ENCODE assay signal across 32 mouse cellular contexts in the genomic region with DNA sequence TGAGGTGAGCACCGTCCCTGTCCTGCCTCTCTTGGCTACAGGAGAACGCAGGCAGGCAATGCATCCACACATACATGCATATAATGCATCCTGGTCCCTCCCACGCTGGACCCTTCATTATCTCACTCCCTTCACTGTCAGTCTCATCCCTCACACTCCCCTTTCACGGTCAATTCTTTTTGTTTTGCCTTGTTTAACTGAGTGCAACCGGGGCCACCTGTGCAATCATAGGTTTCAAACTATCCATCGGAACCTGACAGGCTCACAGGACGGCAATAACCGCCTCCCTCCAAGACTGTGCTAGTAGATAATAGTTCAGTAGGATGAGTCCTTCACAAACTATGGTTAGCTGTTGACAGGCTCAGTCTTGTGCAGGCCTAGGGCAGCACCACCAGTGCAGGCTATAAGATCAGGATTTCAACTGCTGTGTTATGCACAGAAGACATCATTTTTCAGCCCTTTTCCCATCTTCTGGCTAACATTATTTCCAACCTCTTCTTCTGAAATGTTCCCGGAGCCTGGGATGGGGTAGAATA. TPM values are rescaled to one million over a fixed set of nuclear protein-coding genes. Genes with fewer than 3 reads are reported as not detected.
DNase-seq lines count a peak whose midpoint lies in the region; ATAC-seq and TF ChIP-seq lines count a peak whose summit lies in the region.
"Had no signal": no experiment of that assay in that cellular context is flagged by ENCODE, and none has a peak within 500 bp of the region (broad histone marks: within the 10 kb centered on the region; RNA-seq: fewer than 3 reads in every experiment).

No protein-coding gene starts in this region.

- no peak for TF ChIP-seq CTCF in kidney, postnatal 0 days (IDR thresholded peaks at IDR 0.05; ENCODE audit: low read depth)

- no peak overlapping the region for H3K4me3 ChIP-seq in kidney, postnatal 0 days (replicated peaks; ENCODE audit: low read depth, low read length)
- H3K4me3 ChIP-seq in megakaryocyte, embryonic 14.5 days (replicated peaks), result peak overlapping the region; percentile 3
- H3K4me3 ChIP-seq in liver, embryonic 13.5 days (replicated peaks), result no peak overlapping the region
- H3K4me3 ChIP-seq: embryonic facial prominence, embryonic 10.5 days; embryonic facial prominence, embryonic 13.5 days; erythroblast, embryonic 14.5 days; forebrain, embryonic 10.5 days; forebrain, embryonic 13.5 days; gastrocnemius, adult 2 months; heart, embryonic 12.5 days; heart, embryonic 15.5 days had no signal

- H3K27me3 ChIP-seq in kidney, postnatal 0 days (ENCODE audit: insufficient read depth, low read length), result no peaks in the 10 kb centered on the region
- no peaks in the 10 kb centered on the region for H3K27me3 ChIP-seq in megakaryocyte, embryonic 14.5 days (replicated peaks)
- no peaks in the 10 kb centered on the region for H3K27me3 ChIP-seq in liver, embryonic 13.5 days
- H3K27me3 ChIP-seq: CH12.LX; embryonic facial prominence, embryonic 13.5 days; forebrain, embryonic 13.5 days; heart, embryonic 12.5 days; heart, embryonic 15.5 days had no signal

- H3K36me3 ChIP-seq in kidney, postnatal 0 days (ENCODE audit: insufficient read depth, low read length), result no peaks in the 10 kb centered on the region
- H3K36me3 ChIP-seq in megakaryocyte, embryonic 14.5 days (replicated peaks; ENCODE audit: low read length), result peaks cover 97% of the 10 kb centered on the region
- H3K36me3 ChIP-seq in liver, embryonic 13.5 days, result peaks cover 5% of the 10 kb centered on the region
- H3K36me3 ChIP-seq: embryonic facial prominence, embryonic 10.5 days; embryonic facial prominence, embryonic 13.5 days; forebrain, embryonic 10.5 days; heart, embryonic 12.5 days; heart, embryonic 15.5 days had no signal

- 38% methylated on average over 9 of the region's 9 CpGs for WGBS in kidney, postnatal 0 days
- WGBS in liver, embryonic 13.5 days (ENCODE audit: insufficient replicate concordance), result 61% methylated on average over 9 of the region's 9 CpGs

- DNase-seq in kidney, postnatal 0 days (ENCODE audit: low spot score), result no peak
- no peak for DNase-seq in kidney, postnatal 36 days
- no peak for DNase-seq in liver, embryonic 13.5 days
- no peak for DNase-seq in embryo, embryonic 10 days (ENCODE audit: low spot score)
- DNase-seq: adrenal gland, postnatal 14 days; B cell, adult 2 months; cerebellum, adult 11 months; cerebellum, adult 2 months; cerebellum, adult 9-11 months; cerebellum, postnatal 25 days; embryo, embryonic 11 days; gastrocnemius, adult 2 months; gastrocnemius, postnatal 25 days; heart, adult 18-20 months; heart, postnatal 14 days; heart, postnatal 4 days had no signal

- H3K4me2 ChIP-seq in kidney, postnatal 0 days (ENCODE audit: low read length), result no peak overlapping the region
- H3K4me2 ChIP-seq in liver, embryonic 13.5 days, result no peak overlapping the region
- H3K4me2 ChIP-seq: embryonic facial prominence, embryonic 13.5 days; forebrain, embryonic 13.5 days; heart, embryonic 12.5 days; heart, embryonic 15.5 days; hindbrain, embryonic 14.5 days had no signal

- no peaks in the 10 kb centered on the region for H3K4me1 ChIP-seq in kidney, postnatal 0 days (replicated peaks; ENCODE audit: insufficient read depth, low read length)
- peaks cover 26% of the 10 kb centered on the region for H3K4me1 ChIP-seq in megakaryocyte, embryonic 14.5 days
- peaks cover 34% of the 10 kb centered on the region for H3K4me1 ChIP-seq in liver, embryonic 13.5 days (replicated peaks)
- H3K4me1 ChIP-seq: forebrain, embryonic 13.5 days had no signal

- H3K9me3 ChIP-seq in kidney, postnatal 0 days (replicated peaks; ENCODE audit: low read length), result no peaks in the 10 kb centered on the region
- peaks cover 10% of the 10 kb centered on the region for H3K9me3 ChIP-seq in megakaryocyte, embryonic 14.5 days
- H3K9me3 ChIP-seq in liver, embryonic 13.5 days (replicated peaks), result no peaks in the 10 kb centered on the region
- H3K9me3 ChIP-seq: embryonic facial prominence, embryonic 10.5 days; embryonic facial prominence, embryonic 13.5 days; forebrain, embryonic 10.5 days; forebrain, embryonic 13.5 days; G1E; heart, embryonic 12.5 days; heart, embryonic 15.5 days had no signal

- H3K9ac ChIP-seq in kidney, postnatal 0 days (ENCODE audit: low read depth, low read length), result no peak overlapping the region
- H3K9ac ChIP-seq in liver, embryonic 13.5 days, result no peak overlapping the region
- H3K9ac ChIP-seq: embryonic facial prominence, embryonic 13.5 days; forebrain, embryonic 13.5 days; heart, embryonic 12.5 days; heart, embryonic 15.5 days; hindbrain, embryonic 14.5 days had no signal

- ATAC-seq in kidney, postnatal 0 days (replicated peaks; ENCODE audit: low FRiP score, low read depth), result 0 out of 2 replicates have a peak, but pooled peaks have one; percentile 13
- no peak for ATAC-seq in megakaryocyte, adult 5-6 weeks (ENCODE audit: poor library complexity, severe bottlenecking)
- peak; percentile 38 for ATAC-seq in liver, embryonic 13.5 days (ENCODE audit: low read depth)
- ATAC-seq in monocyte, adult 5-6 weeks (replicated peaks; ENCODE audit: insufficient number of reproducible peaks, low FRiP score, low TSS enrichment, poor library complexity, severe bottlenecking), result 0 out of 2 replicates have a peak, but pooled peaks have one; percentile 19
- ATAC-seq: forebrain, embryonic 13.5 days; forebrain, embryonic 16.5 days; hindbrain, postnatal 0 days; Patski had no signal

- H3K27ac ChIP-seq in kidney, postnatal 0 days, result no peak overlapping the region
- H3K27ac ChIP-seq in liver, embryonic 13.5 days, result peak overlapping the region; percentile 23; the same call in 1 of the 2 replicates
- H3K27ac ChIP-seq: embryonic facial prominence, embryonic 10.5 days; embryonic facial prominence, embryonic 13.5 days; forebrain, embryonic 10.5 days; forebrain, embryonic 13.5 days; heart, embryonic 15.5 days; hindbrain, embryonic 14.5 days; hindbrain, postnatal 0 days had no signal

RNA-seq across cellular contexts. Expression of a gene that starts 10.5 kb away (rescaled TPM):
- polyA plus RNA-seq in kidney, postnatal 0 days (2015; fragmentation: Nextera tagmentation; extraction: Ambion mirVana), result 1.7 and 2.4 TPM in 2 replicates
- polyA plus RNA-seq in megakaryocyte, embryonic 14.5 days (2012; ENCODE audit: insufficient read depth, low replicate concordance), result 11.2 and 11.9 TPM in 2 replicates
- total RNA-seq in megakaryocyte, adult 5-6 weeks (2015), result 24.9 and 27.9 TPM in 2 replicates
- 46.6 and 51.1 TPM in 2 replicates for total RNA-seq in megakaryocyte, adult 5-6 weeks (2017)
- polyA plus RNA-seq in liver, embryonic 13.5 days (2015; fragmentation: Nextera tagmentation; extraction: Ambion mirVana), result 6.6 and 7.2 TPM in 2 replicates
- total RNA-seq in monocyte, adult 5-6 weeks (2017), result 33.3 to 61.4 TPM (median 38.2 TPM) in 3 replicates

RNA-seq across cellular contexts. Expression of a gene that starts 33.8 kb away (rescaled TPM):
- polyA plus RNA-seq in kidney, postnatal 0 days (2015; fragmentation: Nextera tagmentation; extraction: Ambion mirVana), result 2,759 and 3,018 TPM in 2 replicates
- 1,084 and 1,175 TPM in 2 replicates for polyA plus RNA-seq in megakaryocyte, embryonic 14.5 days (2012; ENCODE audit: insufficient read depth, low replicate concordance)
- total RNA-seq in megakaryocyte, adult 5-6 weeks (2015), result 1,447 and 1,627 TPM in 2 replicates
- 835 and 1,053 TPM in 2 replicates for total RNA-seq in megakaryocyte, adult 5-6 weeks (2017)
- polyA plus RNA-seq in liver, embryonic 13.5 days (2015; fragmentation: Nextera tagmentation; extraction: Ambion mirVana), result 1,519 and 1,558 TPM in 2 replicates
- 1,289 to 1,782 TPM (median 1,376 TPM) in 3 replicates for total RNA-seq in monocyte, adult 5-6 weeks (2017)

RNA-seq across cellular contexts. Expression of a gene that starts 45.7 kb away (rescaled TPM):
- polyA plus RNA-seq in kidney, postnatal 0 days (2015; fragmentation: Nextera tagmentation; extraction: Ambion mirVana), result 17.1 and 17.6 TPM in 2 replicates
- 10.8 and 13.9 TPM in 2 replicates for polyA plus RNA-seq in megakaryocyte, embryonic 14.5 days (2012; ENCODE audit: insufficient read depth, low replicate concordance)
- total RNA-seq in megakaryocyte, adult 5-6 weeks (2015), result 5.2 and 8.7 TPM in 2 replicates
- total RNA-seq in megakaryocyte, adult 5-6 weeks (2017), result 3.1 and 3.9 TPM in 2 replicates
- polyA plus RNA-seq in liver, embryonic 13.5 days (2015; fragmentation: Nextera tagmentation; extraction: Ambion mirVana), result 17.8 and 19.6 TPM in 2 replicates
- 6.1 to 14.6 TPM in 2 of 3 replicates, not detected in the other for total RNA-seq in monocyte, adult 5-6 weeks (2017)
